Mouse (Mus musculus) lung, postnatal 10 days (tissue): ENCODE data around the gene Phox2b.
A peak's percentile ranks its signal among the peaks of the same experiment; 100 is the strongest.

Source experiments
- DNase-seq: peaks from one replicate; pipeline ENCODE4 v3.0.0; 2021

Gene Phox2b

DNA sequence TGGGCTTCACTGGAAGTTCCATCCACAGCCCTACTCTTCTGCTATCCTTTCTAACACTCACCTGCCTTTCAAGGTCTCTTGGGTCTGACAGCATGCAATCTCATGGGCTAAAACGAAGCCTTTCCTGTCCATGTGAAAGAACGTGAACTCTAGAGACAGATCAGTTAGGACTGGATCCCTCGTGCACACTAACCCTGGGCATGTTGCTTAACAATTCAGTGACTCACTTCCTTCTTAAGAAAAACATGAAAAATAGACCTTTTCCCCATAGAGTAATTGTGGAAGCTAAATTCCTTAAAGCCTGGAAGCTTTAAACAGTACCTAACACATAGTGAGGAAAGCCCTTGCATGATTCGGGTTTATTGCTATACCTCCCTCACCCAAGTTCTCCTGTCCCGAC lies 8.2 kb downstream of the Phox2b start:
- no peak for DNase-seq

DNA sequence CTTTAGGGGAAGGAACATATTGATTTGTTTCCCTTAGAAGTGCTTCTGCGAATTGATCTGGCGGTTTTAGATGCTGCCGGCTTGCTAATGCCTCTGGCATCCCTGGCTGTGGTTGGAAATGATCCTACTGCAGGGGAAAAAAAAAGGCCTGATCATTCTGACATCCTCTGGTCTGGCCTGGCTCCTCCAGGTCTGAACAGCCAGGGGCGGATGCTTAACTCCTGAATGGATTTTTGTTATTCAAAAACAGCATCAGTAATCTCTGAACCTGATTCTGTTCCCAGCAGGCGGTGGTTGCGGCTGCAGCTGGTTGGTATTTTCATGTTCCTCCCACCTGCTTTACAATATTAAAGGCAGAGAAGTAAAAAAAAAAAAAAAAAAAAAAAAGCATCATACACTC lies 16.0 kb downstream of the Phox2b start:
- DNase-seq, result no peak

DNA sequence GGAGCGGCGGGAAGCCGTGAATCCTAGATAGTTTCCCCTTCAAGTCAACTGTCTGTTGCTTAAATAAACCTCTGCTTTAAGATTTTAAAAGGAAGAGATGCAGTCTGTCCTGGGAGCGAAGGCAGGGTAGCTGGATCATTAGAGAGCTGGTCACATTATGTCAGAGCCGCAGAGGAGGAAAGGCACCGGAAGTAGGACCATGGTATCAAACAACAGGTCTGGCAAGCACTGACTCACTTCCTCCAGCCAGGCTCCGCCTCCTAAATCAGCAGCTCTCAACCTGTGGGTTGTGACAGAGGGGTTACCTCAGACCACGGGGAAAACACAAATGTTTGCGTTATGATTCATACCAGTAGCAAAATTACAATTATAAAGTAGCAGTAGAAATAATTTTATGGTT lies 35.5 kb downstream of the Phox2b start:
- DNase-seq, result no peak

DNA sequence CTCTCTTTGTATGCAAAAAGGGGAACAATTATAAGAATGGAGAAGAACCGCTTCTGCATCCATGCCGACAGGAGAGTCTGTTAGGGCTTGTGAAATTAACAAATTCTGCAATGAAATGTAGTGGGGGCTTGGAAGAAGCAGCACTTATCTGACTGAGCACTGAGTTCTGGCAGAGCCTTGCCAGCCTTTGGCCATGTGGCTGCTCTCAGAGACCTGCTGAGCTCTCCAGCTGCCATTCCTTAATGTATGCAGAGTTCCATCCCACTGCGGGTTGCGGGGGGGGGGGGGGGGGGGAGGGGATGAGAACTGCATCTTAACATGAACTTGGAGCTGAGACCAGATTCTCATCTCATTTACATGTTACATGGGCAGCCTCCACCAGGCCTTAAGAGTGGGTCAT lies 38.6 kb downstream of the Phox2b start:
- DNase-seq, result no peak

DNA sequence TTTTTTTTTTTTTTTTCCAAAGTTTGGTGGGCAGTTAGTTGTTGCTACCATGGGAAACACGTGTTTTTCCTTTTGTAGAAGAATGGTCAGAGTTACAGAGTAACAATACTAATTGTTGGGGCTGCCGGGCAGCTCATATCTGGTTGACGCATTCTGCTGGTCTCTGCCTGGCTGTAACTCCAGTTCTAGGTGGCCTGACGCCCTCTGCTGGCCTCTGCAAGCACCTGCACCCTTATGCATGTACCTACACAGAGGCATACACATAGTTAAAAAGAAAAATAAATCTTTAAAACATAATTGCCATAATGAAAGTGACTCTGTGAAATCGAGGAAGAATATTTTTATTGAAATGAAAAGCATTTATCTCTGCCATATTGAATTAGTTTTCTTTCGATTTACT lies 41.3 kb downstream of the Phox2b start:
- DNase-seq, result no peak

DNA sequence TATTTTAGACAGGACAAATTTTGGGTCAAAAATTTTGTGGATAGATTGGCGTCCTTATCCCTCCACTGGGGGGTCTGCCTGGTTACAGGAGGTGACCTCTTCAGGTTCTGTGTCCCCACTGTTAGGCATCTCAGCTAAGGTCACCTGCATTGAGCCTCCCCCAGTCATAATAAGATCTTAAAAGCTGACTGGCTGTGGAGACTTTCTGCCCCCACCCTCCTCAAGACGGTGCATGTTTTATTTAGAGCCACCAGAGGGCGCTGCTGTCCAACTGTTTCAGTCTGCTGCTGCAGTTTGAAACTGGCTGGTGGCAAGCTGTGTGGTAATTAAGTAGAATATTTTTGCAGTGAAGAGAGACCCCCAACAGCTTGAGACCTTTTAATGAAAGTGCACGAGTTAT lies 51.1 kb downstream of the Phox2b start:
- peak; percentile 34 for DNase-seq
